In the genomic region with DNA sequence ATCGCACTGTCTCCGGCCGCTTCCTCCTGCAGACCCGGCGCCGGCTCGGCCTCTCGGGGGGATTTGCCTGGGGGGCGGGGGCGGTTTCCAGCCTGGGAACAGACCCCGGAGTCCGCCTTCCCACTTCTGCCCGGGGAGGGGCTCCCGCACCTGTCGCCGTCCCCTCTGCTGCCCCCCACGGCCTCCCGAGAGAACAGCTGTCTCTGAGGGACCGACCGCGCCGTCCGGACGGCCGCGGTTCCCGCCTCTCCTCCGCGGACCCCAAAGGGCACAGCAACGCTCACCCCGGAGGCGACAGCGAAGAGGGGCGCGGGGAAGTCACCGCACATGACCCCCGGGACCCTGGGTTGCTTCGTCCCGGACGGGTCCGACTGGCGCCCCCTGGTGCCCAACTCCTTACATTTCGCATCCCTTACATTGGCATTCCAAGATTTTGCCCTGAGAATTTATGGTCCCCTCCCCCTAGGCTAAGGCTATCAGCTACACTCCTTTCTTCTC, we compare ENCODE assay signal across 7 mouse cellular contexts. TPM values are rescaled to one million over a fixed set of nuclear protein-coding genes. Genes with fewer than 3 reads are reported as not detected.
DNase-seq lines count a peak whose midpoint lies in the region; ATAC-seq and TF ChIP-seq lines count a peak whose summit lies in the region.

No protein-coding gene starts in this region.

- peak; percentile 78 for DNase-seq in NIH3T3 (ENCODE audit: low read depth)
- peak; percentile 16 for DNase-seq in c-Kit-positive CD71-positive TER-119-negative erythroid progenitor cells, embryonic 14.5 days (ENCODE audit: low read depth)
- peak; percentile 80 for DNase-seq in hindbrain, embryonic 10.5 days (ENCODE audit: low spot score)
- peak; percentile 28 to 30 for DNase-seq in left cerebral cortex, postnatal 36 days (ENCODE audit: low spot score in 2 of 2)

- TF ChIP-seq POLR2A in small intestine, adult 2 months (IDR thresholded peaks at IDR 0.05; ENCODE audit: low read depth, low read length) = no peak

- 0 out of 2 replicates have a peak overlapping the region, but pooled peaks have one; percentile 19 for H3K27ac ChIP-seq in forebrain, embryonic 12.5 days
- peak overlapping the region; percentile 82 for H3K27ac ChIP-seq in hindbrain, embryonic 10.5 days
- peak overlapping the region; percentile 95 for H3K27ac ChIP-seq in small intestine, adult 2 months (ENCODE audit: insufficient read depth, low read depth, low read length)

- peak; percentile 64 for ATAC-seq in forebrain, embryonic 12.5 days (ENCODE audit: low FRiP score)
- peak; percentile 47 for ATAC-seq in megakaryocyte progenitor cell, adult 5-6 weeks (replicated peaks; ENCODE audit: poor library complexity)

- peak overlapping the region; percentile 98 for H3K4me2 ChIP-seq in forebrain, embryonic 12.5 days

- H3K4me1 ChIP-seq in forebrain, embryonic 12.5 days = peaks cover 17% of the 10 kb centered on the region
- H3K4me1 ChIP-seq in hindbrain, embryonic 10.5 days (replicated peaks) = peaks cover 34% of the 10 kb centered on the region
- peaks cover 10% of the 10 kb centered on the region; the same call in 1 of the 2 replicates for H3K4me1 ChIP-seq in small intestine, adult 2 months (ENCODE audit: control insufficient read depth, insufficient read depth, insufficient read length, low read length)

- intact Hi-C loops in left cerebral cortex, postnatal 36 days (cut with DNase I) = no loop called here

- H3K4me3 ChIP-seq in forebrain, embryonic 12.5 days (replicated peaks) = peak overlapping the region; percentile 67
- peak overlapping the region; percentile 72 for H3K4me3 ChIP-seq in hindbrain, embryonic 10.5 days
- peak overlapping the region; percentile 88 for H3K4me3 ChIP-seq in small intestine, adult 2 months (ENCODE audit: low read depth, low read length)

- H3K36me3 ChIP-seq in forebrain, embryonic 12.5 days (replicated peaks) = no peaks in the 10 kb centered on the region
- H3K36me3 ChIP-seq in hindbrain, embryonic 10.5 days = no peaks in the 10 kb centered on the region
- H3K36me3 ChIP-seq in small intestine, adult 2 months (ENCODE audit: control insufficient read depth, insufficient read depth, low read length) = peaks cover 7% of the 10 kb centered on the region

- 0% methylated on average over 43 of the region's 43 CpGs for WGBS in forebrain, embryonic 12.5 days
- WGBS in hindbrain, embryonic 10.5 days = under 1% methylated on average over 43 of the region's 43 CpGs
- WGBS in small intestine, adult 2 months = under 1% methylated on average over 43 of the region's 43 CpGs

- H3K9ac ChIP-seq in forebrain, embryonic 12.5 days = peak overlapping the region; percentile 64

- TF ChIP-seq CTCF in small intestine, adult 2 months (IDR thresholded peaks at IDR 0.05; ENCODE audit: extremely low read depth, insufficient read length, insufficient replicate concordance, low read depth, low read length) = peak; percentile 93

- no peaks in the 10 kb centered on the region for H3K9me3 ChIP-seq in forebrain, embryonic 12.5 days
- H3K9me3 ChIP-seq in hindbrain, embryonic 10.5 days = no peaks in the 10 kb centered on the region

- peaks cover 61% of the 10 kb centered on the region for H3K27me3 ChIP-seq in forebrain, embryonic 12.5 days
- peaks cover 50% of the 10 kb centered on the region for H3K27me3 ChIP-seq in hindbrain, embryonic 10.5 days (ENCODE audit: insufficient read depth, poor library complexity, severe bottlenecking)
- no peaks in the 10 kb centered on the region for H3K27me3 ChIP-seq in small intestine, adult 2 months (ENCODE audit: control insufficient read depth, insufficient read depth, low read length)

RNA-seq across cellular contexts. Expression of gene Erbb3, which starts 0.8 kb away (rescaled TPM):
- polyA plus RNA-seq in forebrain, embryonic 12.5 days (2016; fragmentation: Nextera tagmentation; extraction: Ambion mirVana) = 2.0 TPM in 2 replicates
- polyA plus RNA-seq in hindbrain, embryonic 10.5 days (2016; fragmentation: Nextera tagmentation; extraction: Ambion mirVana) = 5.0 and 13.5 TPM in 2 replicates
- total RNA-seq in left cerebral cortex, postnatal 36 days (2021) = 1 to 10 TPM; 6.5 to 9.4 TPM
- 2.1 and 2.9 TPM in 2 replicates for total RNA-seq in megakaryocyte progenitor cell, adult 5-6 weeks (2015)
- 1.7 and 2.1 TPM in 2 replicates for total RNA-seq in megakaryocyte progenitor cell, adult 5-6 weeks (2017)
- 32.3 and 127 TPM in 2 replicates for polyA plus RNA-seq in small intestine, adult 2 months (2012; rRNA removed)

RNA-seq across cellular contexts. Expression of gene Pa2g4, which starts 24.5 kb away (rescaled TPM):
- 196 and 203 TPM in 2 replicates for polyA plus RNA-seq in forebrain, embryonic 12.5 days (2016; fragmentation: Nextera tagmentation; extraction: Ambion mirVana)
- polyA plus RNA-seq in hindbrain, embryonic 10.5 days (2016; fragmentation: Nextera tagmentation; extraction: Ambion mirVana) = 205 and 257 TPM in 2 replicates
- 10 to 100 TPM; 58.2 to 59.3 TPM for total RNA-seq in left cerebral cortex, postnatal 36 days (2021)
- total RNA-seq in megakaryocyte progenitor cell, adult 5-6 weeks (2015) = 504 and 526 TPM in 2 replicates
- total RNA-seq in megakaryocyte progenitor cell, adult 5-6 weeks (2017) = 351 and 437 TPM in 2 replicates
- polyA plus RNA-seq in small intestine, adult 2 months (2012; rRNA removed) = 3.2 and 6.9 TPM in 2 replicates

RNA-seq across cellular contexts. Expression of gene Rps26, which starts 36.3 kb away (rescaled TPM):
- polyA plus RNA-seq in forebrain, embryonic 12.5 days (2016; fragmentation: Nextera tagmentation; extraction: Ambion mirVana) = 484 and 501 TPM in 2 replicates
- polyA plus RNA-seq in hindbrain, embryonic 10.5 days (2016; fragmentation: Nextera tagmentation; extraction: Ambion mirVana) = 472 and 519 TPM in 2 replicates
- 100 to 1,000 TPM; 245 to 252 TPM for total RNA-seq in left cerebral cortex, postnatal 36 days (2021)
- 2,069 and 2,075 TPM in 2 replicates for total RNA-seq in megakaryocyte progenitor cell, adult 5-6 weeks (2015)
- 838 and 883 TPM in 2 replicates for total RNA-seq in megakaryocyte progenitor cell, adult 5-6 weeks (2017)
- polyA plus RNA-seq in small intestine, adult 2 months (2012; rRNA removed) = 439 and 930 TPM in 2 replicates

RNA-seq across cellular contexts. Expression of gene Rpl41, which starts 41.1 kb away (rescaled TPM):
- 2,598 and 2,922 TPM in 2 replicates for polyA plus RNA-seq in forebrain, embryonic 12.5 days (2016; fragmentation: Nextera tagmentation; extraction: Ambion mirVana)
- 2,868 and 3,332 TPM in 2 replicates for polyA plus RNA-seq in hindbrain, embryonic 10.5 days (2016; fragmentation: Nextera tagmentation; extraction: Ambion mirVana)
- 1,000 to 10,000 TPM; 1,491 to 1,683 TPM for total RNA-seq in left cerebral cortex, postnatal 36 days (2021)
- total RNA-seq in megakaryocyte progenitor cell, adult 5-6 weeks (2015) = 3,654 and 3,864 TPM in 2 replicates
- total RNA-seq in megakaryocyte progenitor cell, adult 5-6 weeks (2017) = 3,114 and 3,805 TPM in 2 replicates
- 1,613 and 1,655 TPM in 2 replicates for polyA plus RNA-seq in small intestine, adult 2 months (2012; rRNA removed)

RNA-seq across cellular contexts. Expression of gene Zc3h10, which starts 42.7 kb away (rescaled TPM):
- polyA plus RNA-seq in forebrain, embryonic 12.5 days (2016; fragmentation: Nextera tagmentation; extraction: Ambion mirVana) = 19.9 and 20.5 TPM in 2 replicates
- polyA plus RNA-seq in hindbrain, embryonic 10.5 days (2016; fragmentation: Nextera tagmentation; extraction: Ambion mirVana) = 16.9 and 19.9 TPM in 2 replicates
- 10 to 100 TPM; 14.2 to 15.0 TPM for total RNA-seq in left cerebral cortex, postnatal 36 days (2021)
- 5.9 and 6.7 TPM in 2 replicates for total RNA-seq in megakaryocyte progenitor cell, adult 5-6 weeks (2015)
- 10.2 and 13.3 TPM in 2 replicates for total RNA-seq in megakaryocyte progenitor cell, adult 5-6 weeks (2017)
- 6.4 and 15.2 TPM in 2 replicates for polyA plus RNA-seq in small intestine, adult 2 months (2012; rRNA removed)

Comparison
In these comparisons a context has a peak if more than half of its experiments do, and no peak if none do; other contexts are left out.
1. Peak in every context shown above with its lines: DNase-seq, ATAC-seq, H3K4me3 ChIP-seq and H3K27ac ChIP-seq.
2. DNase-seq: peak in every context shown above with its lines; median percentile 80 in hindbrain, embryonic 10.5 days; 78 in NIH3T3; 29 in left cerebral cortex, postnatal 36 days; 16 in c-Kit-positive CD71-positive TER-119-negative erythroid progenitor cells, embryonic 14.5 days.
3. H3K27ac ChIP-seq: peak in every context shown above with its lines; median percentile 95 in small intestine, adult 2 months; 82 in hindbrain, embryonic 10.5 days; 19 in forebrain, embryonic 12.5 days.
4. RNA of gene Pa2g4, which starts 24.5 kb away (polyA plus RNA-seq): 205 to 257 TPM in hindbrain, embryonic 10.5 days and 196 to 203 TPM in forebrain, embryonic 12.5 days; 3.2 to 6.9 TPM in small intestine, adult 2 months; every median in the first group is over 10 times any median in the second.